Mouse (Mus musculus) inflammation-experienced regulatory T-cells (primary cell): ENCODE measurements around the gene Etv2. TPM values are rescaled to one million over a fixed set of nuclear protein-coding genes. Genes with fewer than 3 reads are reported as not detected.

ENCODE experiments used
- polyA plus RNA-seq, 2 experiments: library from polyadenylated mRNA; unstranded; fragments of 100-300 nt; shearing (Covaris generic); gene quantifications; one replicate each; pipeline ENCODE4 v1.2.1; 2017

The Etv2 gene
- polyA plus RNA-seq: not detected

DNA sequence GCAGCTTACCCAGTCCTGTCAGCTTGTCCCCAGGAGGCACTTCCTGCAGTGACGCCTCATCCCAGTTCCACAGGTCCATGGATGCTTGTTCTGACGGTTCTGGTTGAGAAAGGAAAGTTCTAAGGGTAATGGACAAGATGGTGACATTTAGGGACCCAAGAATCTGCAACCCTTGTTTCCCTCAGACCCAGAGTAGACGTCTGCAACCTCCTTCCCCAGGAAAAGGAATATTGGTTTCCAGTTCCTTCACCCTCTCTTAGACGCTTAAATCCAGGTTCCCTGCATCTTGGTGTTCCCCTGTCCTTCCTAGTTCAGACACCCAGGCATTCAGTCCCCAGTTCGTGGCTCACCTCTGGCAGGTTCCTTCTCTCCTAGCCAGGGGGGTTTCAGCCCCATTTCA lies at the start of gene Etv2:
Etv2 (minus strand) TSS at position 101 of the 400 bp plus-strand sequence.

DNA sequence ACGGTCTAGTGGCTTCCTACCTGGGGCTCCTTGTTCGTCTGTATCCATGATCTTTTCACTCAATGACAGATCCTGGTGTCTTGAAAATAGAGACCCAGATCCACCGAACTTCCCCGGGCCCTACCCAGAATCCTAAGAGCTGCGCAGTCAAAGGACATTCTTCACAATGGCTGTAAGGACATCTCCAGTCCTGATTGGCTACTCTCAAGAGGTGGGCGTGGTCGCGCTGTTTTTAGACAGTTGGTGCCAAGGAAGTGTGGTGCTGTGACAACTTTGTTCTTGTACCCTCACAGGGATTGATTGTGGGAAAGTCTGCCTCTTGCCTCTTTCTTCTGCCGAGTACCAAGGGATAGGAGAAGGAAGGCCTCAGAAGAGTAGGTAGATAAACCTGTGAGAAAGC lies 35.8 kb upstream of the Etv2 start, which contains the start of gene Pmis2:
Pmis2 (minus strand) TSS at position 126 of the 400 bp plus-strand sequence.

DNA sequence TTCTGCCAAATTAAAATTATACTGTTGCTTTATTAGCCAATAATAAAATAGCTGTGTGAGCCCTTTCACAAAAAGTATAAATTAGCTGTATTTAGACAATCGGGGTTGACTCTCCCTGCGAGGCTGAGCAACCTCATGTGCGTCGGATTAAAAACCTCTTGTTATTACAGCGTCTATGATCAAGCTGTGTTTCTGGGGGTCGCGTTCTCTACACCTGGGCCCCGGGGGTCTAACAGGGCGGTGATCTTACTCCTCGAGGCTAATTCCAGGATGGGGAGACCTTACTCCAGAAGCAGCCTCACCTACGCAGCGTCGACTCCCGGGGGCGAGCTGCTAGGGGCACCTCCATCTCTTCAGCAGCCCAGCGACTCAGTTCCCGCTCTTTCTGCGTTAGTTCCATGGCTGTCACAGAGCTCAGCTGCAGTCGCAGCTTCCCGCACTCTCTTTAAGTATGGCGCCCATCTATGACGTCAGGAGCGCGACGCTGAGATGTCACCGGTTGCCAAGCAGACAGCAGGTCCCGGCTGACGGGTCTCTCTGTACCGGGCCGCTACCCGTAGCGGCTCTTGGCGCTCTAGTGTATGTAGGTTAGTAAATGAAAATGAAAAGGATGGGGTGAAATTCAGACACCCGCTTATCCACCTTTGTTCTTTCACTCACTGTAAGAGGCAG lies 29.0 kb upstream of the Etv2 start, which contains the start of gene Haus5:
Haus5 (minus strand) TSS at position 466 of the 672 bp plus-strand sequence.

DNA sequence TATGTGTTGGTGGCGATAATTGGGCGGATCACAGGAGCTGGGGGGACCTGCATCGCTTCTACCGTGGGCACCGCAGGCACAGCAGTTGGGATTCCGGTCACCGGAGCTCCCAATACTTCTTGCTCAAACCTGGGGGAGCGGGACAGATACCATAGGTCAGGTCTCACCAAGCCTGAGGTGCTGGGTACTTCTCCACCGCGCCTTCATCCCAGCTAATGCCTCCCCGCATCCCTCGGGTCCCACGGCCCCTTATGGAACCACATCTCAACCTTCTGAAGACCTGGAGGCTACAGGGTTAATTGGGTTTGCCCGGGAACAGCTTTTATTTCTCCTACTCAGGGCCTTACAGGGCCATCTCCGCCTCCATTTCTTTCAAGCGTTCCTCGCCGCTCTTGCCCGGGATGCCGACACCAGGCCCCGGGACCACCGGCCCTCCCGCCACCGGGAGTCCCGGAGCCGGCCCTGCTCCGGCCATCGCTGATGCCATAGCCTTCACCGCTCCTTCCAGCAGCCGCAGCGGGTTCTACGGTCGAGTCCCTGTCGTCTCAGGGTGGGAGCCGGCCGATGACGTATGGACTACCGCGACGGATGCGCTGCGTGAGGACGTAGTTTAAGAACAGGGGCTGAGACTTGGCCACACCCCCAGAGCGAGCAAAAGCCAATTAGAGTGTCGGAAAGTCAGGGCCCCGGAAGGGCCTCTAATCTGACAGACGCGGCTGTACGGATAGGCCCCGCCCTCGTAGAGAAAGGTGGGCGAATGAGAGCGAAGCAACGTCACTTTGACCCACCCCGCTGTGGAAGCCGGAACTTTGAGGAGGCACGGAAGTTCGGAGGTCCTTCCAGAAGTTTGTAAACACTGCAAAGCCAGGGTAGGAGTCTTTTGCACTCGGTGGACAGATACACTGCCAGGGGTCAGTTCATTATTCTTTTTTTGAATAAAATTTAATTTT lies 14.2 kb upstream of the Etv2 start, which contains the start of gene Rbm42:
Rbm42 (minus strand) TSS at position 727 of the 950 bp plus-strand sequence.

DNA sequence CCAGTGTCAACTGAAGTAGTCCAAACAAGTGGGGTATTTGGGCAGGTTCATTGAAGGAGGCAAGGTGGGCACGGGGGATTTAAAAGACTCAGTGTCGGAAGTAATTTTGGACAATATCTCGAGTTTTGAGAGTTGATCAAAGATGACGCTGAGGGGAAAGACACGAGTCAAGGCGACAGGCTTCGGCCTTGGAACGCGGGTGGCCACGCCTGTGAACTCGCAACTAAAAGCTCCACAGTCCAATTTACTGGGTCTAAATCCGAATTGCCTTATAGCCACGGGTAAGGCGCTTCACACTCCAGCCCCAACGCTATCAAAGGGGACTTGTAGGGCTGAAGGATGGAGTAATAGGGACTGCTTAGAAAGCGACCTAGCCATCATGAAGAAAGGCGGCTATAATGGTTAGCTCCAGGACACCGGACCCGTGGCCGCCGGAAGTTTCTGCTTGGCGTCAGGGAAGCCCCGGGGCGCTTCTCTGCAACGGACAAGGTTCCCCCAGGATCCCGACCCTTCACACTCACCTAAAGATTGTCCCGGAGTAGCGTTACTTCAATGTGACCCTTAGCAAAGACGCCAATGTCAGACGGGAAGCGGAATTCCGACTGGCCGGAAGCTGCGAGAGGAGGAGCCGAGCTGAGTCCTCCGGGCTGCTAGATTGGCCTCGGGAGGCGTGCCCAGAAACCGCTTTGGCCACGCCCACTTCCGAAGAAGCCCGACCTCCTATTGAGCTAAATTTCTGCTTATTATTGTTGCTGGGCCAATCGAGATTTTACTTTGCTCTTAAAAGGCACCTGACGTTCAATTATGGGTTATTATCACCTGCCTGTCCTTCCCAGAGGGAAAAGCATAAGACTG lies 9.9 kb downstream of the Etv2 start, which contains the start of gene Cox6b1:
Cox6b1 (minus strand) TSS at position 622 of the 855 bp plus-strand sequence.

DNA sequence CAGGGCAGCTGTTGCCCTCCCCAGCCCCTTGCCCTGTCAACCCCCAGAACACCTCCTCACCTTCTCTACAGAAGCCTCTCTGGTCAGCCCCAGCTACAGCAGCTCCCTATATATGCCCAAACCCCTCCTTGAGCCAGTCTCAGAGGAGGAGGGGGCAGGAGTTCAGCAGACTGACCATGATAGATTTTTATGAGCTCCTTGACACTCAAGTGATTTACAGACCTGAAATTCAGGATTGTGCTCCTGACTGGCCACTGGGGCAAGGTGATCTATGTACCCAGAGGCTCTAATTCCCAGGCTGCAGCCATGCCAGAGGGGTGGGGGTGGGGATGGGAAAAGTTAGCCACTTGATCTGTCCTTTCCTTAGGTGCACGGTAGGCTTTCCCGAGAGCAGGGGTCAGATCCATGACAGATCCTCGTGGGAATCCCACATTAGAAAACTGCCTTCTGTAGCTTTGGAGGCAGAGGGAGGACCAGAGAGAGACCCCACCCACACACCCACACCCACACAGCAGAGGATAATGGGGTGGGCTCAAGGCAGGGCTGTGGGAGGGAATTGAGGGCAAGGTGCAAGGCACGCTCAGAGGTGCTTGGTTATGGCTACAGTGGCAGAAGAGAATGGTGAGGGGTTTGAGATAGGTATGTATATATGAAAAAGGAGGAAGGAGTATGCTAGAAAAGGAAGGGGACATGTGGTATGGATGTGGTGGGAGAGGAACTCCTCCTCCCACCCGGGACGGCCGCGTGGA lies 22.8 kb downstream of the Etv2 start, which contains the start of gene Upk1a:
Upk1a (minus strand) TSS at position 194 of the 749 bp plus-strand sequence.

DNA sequence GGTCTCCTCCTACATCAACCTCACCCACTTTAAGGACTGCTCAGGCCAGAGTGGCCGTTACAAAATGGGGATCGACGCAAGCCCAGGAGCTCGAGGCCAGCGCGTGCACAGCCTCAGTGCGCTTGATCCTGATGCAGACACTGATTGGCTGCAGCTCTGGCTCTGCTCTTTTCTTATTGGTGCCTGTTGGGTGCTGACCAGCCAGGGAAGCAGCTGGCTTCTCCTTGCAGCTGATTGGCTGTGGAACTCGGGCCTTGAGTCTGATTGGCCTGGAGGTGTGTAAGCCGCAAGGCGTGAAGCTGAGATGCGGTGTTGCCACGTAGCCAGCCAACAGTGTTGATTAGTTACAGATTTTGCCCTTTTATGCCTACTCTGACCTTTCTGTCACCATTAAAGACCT lies 36.9 kb downstream of the Etv2 start, which contains the start of gene Zbtb32:
Zbtb32 (minus strand) TSS at position 124 of the 400 bp plus-strand sequence.

DNA sequence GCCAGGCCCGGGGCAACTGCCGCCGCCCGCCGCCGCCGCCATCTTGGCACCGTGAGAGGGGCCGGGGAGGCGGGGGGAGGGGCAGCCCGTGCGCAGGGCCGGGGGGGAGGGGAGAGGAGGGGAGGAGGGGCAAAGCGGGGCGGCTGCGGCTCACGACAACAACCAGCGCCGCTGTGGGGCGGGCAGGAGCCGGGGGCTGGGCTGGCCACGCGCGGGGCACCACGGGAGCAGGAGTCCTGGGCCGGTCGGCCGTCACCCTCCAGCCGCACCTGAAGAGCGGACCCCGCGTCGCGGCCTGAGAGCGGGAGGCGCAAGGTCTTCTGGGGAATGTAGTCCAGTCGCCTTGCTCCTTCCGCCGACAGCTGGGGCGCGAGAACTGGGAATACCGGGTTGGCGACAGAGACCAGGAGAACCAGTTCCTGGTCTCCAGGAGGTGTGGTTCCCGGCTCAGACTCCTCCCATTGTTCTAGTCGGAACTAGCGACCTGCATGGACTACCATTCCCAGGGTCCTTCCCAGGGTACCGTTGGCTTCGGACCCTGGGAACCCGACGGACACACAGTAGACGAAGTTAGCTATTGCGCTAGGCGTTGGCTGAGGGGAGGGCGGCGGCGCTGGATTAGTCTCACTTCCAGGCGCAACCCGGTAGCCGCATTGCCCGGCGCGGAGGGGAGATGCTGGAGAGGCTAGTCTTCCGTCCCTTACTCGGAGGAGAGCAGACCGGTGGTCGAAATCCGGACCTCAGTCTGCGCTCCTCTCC lies 46.8 kb downstream of the Etv2 start, which contains the start of gene Kmt2b:
Kmt2b (minus strand) TSS at position 51 of the 759 bp plus-strand sequence.

Other genes starting within 250 kb of the Etv2 start
- gene Tyrobp, start 222.1 kb downstream of the Etv2 start, polyA plus RNA-seq: 10 to 100 TPM in 1 of 2 experiments, 1 to 10 TPM in 1; 2.4 to 16.6 TPM
- 100 to 1,000 TPM; 388 to 519 TPM for gene Hcst, start 216.0 kb downstream of the Etv2 start, polyA plus RNA-seq
- gene Nfkbid, start 214.1 kb downstream of the Etv2 start, polyA plus RNA-seq: 100 to 1,000 TPM in 1 of 2 experiments, 10 to 100 TPM in 1; 93.7 to 126 TPM
- 10 to 100 TPM; 25.4 to 35.3 TPM for gene Aplp1, start 190.3 kb downstream of the Etv2 start, polyA plus RNA-seq
- not detected for gene Kirrel2, start 178.2 kb downstream of the Etv2 start, polyA plus RNA-seq
- gene Nphs1, start 177.5 kb downstream of the Etv2 start, polyA plus RNA-seq: not detected
- under 1 TPM in 1 of 2 experiments, not detected in 1; 0.95 TPM for gene Prodh2, start 142.2 kb downstream of the Etv2 start, polyA plus RNA-seq
- gene Arhgap33, start 100.8 kb downstream of the Etv2 start, polyA plus RNA-seq: 1 to 10 TPM in 1 of 2 experiments, under 1 TPM in 1; 0.82 to 1.1 TPM
- gene Hspb6, start 83.7 kb downstream of the Etv2 start, polyA plus RNA-seq: 1 to 10 TPM; 3.4 to 7.8 TPM
- 1 to 10 TPM; 6.0 to 9.2 TPM for gene Proser3, start 83.6 kb downstream of the Etv2 start, polyA plus RNA-seq
- gene Lin37, start 76.0 kb downstream of the Etv2 start, polyA plus RNA-seq: 10 to 100 TPM; 80.6 to 85.0 TPM
- gene U2af1l4, start 72.6 kb downstream of the Etv2 start, polyA plus RNA-seq: 10 to 100 TPM; 39.3 to 39.7 TPM
- gene Gm49396, start 72.5 kb downstream of the Etv2 start, polyA plus RNA-seq: 10 to 100 TPM; 76.1 to 100.0 TPM
- 100 to 1,000 TPM; 211 to 228 TPM for gene Psenen, start 72.2 kb downstream of the Etv2 start, polyA plus RNA-seq
- 100 to 1,000 TPM in 1 of 2 experiments, 10 to 100 TPM in 1; 76.2 to 250 TPM for gene Igflr1, start 70.4 kb downstream of the Etv2 start, polyA plus RNA-seq
- 10 to 100 TPM; 10.6 to 16.5 TPM for gene Kmt2b, start 47.1 kb downstream of the Etv2 start, polyA plus RNA-seq
- gene Zbtb32, start 36.9 kb downstream of the Etv2 start, polyA plus RNA-seq: 10 to 100 TPM in 1 of 2 experiments, 1 to 10 TPM in 1; 5.3 to 20.8 TPM
- gene Upk1a, start 23.0 kb downstream of the Etv2 start, polyA plus RNA-seq: 1 to 10 TPM in 1 of 2 experiments, not detected in 1; 1.6 TPM
- 100 to 1,000 TPM; 588 to 621 TPM for gene Cox6b1, start 9.7 kb downstream of the Etv2 start, polyA plus RNA-seq
- gene Rbm42, start 14.5 kb upstream of the Etv2 start, polyA plus RNA-seq: 100 to 1,000 TPM; 177 to 208 TPM
- gene Haus5, start 29.1 kb upstream of the Etv2 start, polyA plus RNA-seq: 10 to 100 TPM; 34.8 to 50.8 TPM
- gene Pmis2, start 35.8 kb upstream of the Etv2 start, polyA plus RNA-seq: 1 to 10 TPM in 1 of 2 experiments, not detected in 1; 3.0 TPM
- gene 2200002J24Rik, start 63.1 kb upstream of the Etv2 start, polyA plus RNA-seq: not detected
- 1 to 10 TPM in 1 of 2 experiments, not detected in 1; 2.4 TPM for gene Atp4a, start 76.4 kb upstream of the Etv2 start, polyA plus RNA-seq
- gene Tmem147, start 93.7 kb upstream of the Etv2 start, polyA plus RNA-seq: 100 to 1,000 TPM; 107 to 111 TPM
- 1 to 10 TPM in 1 of 2 experiments, under 1 TPM in 1; 0.40 to 1.6 TPM for gene Gapdhs, start 107.8 kb upstream of the Etv2 start, polyA plus RNA-seq
- gene Sbsn, start 115.6 kb upstream of the Etv2 start, polyA plus RNA-seq: 1 to 10 TPM in 1 of 2 experiments, not detected in 1; 2.9 TPM
- gene Dmkn, start 127.9 kb upstream of the Etv2 start, polyA plus RNA-seq: under 1 TPM in 1 of 2 experiments, not detected in 1; 0.37 TPM
- gene Krtdap, start 152.0 kb upstream of the Etv2 start, polyA plus RNA-seq: not detected
- gene Ffar2, start 187.9 kb upstream of the Etv2 start, polyA plus RNA-seq: 1 to 10 TPM in 1 of 2 experiments, not detected in 1; 1.0 TPM
- gene Ffar3, start 220.3 kb upstream of the Etv2 start, polyA plus RNA-seq: not detected
- gene Ffar1, start 225.7 kb upstream of the Etv2 start, polyA plus RNA-seq: 1 to 10 TPM in 1 of 2 experiments, under 1 TPM in 1; 0.14 to 1.0 TPM
- gene Cd22, start 244.5 kb upstream of the Etv2 start, polyA plus RNA-seq: 10 to 100 TPM; 16.6 to 28.0 TPM